Mouse (Mus musculus) heart, postnatal 0 days (tissue): ENCODE measurements at regions not wholly inside any gene's neighbourhood (a gene's known extent, or its start where the extent isn't known, plus 50 kb on each side); places are given as distances from the start of the nearest gene placed in this dataset.

Source experiments
- CTCF ChIP-seq: IDR thresholded peaks from 2 replicates; pipeline ENCODE4 v1.5.1; 2016; ENCODE audit warnings: antibody characterized with exemption, control low read depth, low read depth
- EP300 ChIP-seq: IDR thresholded peaks from 2 replicates; pipeline ENCODE4 v1.6.1; 2016; ENCODE audit warnings: antibody characterized with exemption, low read depth

DNA sequence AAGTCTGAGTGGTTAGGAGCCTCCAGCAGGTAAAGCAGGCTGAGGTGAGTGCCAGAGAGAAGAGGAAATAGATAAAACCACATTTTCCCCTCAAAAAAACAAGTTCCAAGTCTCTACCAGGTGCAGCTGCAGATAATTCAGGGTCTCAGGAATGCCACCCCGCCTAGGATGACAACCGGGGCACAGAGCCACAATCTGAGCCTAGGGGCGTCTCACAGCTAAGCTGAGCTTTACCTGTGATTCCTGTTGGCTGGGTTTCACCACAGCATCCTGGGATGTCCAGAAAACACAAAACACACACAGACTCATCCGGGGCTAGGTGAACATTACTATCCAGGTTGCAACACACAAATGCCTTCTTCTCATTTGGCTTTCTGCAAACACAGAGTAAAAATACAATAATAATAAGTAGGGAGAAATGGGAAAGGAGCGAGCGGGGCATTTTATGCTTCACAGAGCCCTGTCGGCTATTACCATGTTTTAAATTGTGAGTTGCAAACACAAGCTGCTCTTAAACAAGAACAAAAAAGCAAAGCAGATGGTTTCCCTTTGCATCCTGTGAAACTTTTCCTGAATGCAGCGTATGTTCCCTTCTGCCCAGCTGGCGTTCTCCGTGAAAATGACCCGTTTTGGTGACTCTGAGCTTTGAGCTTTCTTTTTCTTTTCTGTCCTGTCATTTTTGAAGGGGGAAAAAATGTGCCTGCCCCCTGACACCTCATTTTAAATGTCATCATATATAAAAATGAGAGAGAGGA lies 330.3 kb downstream of the Cbln4 start:
- TF ChIP-seq CTCF (no peak), EP300 (no peak)
